Mouse (Mus musculus) kidney, postnatal 0 days (tissue): ENCODE measurements around the gene Klhl8. TPM values are rescaled to one million over a fixed set of nuclear protein-coding genes. Genes with fewer than 3 reads are reported as not detected.

ENCODE experiments used
- ATAC-seq: fragments of 200-750 bp; cut with Nextera tagmentation; replicated peaks from 2 replicates; pipeline ENCODE4 v1.8.0; 2017; ENCODE audit warnings: low read depth, moderate number of reproducible peaks, moderate TSS enrichment, moderate library complexity; ENCODE audit not compliant: low FRiP score
- DNase-seq: peaks from one replicate; pipeline ENCODE4 v3.0.0-alpha.2; 2016; ENCODE audit warnings: low spot score
- H3K27ac ChIP-seq: fragments of 300-500 bp; sonication (generic); 2 replicates; pipeline ENCODE4 v1.5.1; 2014; ENCODE audit warnings: mild to moderate bottlenecking
- H3K27me3 ChIP-seq: fragments of 300-500 bp; sonication (generic); 2 replicates; pipeline ENCODE4 v1.6.1; 2014; ENCODE audit warnings: low read length, mixed read lengths; ENCODE audit not compliant: insufficient read depth
- H3K36me3 ChIP-seq: fragments of 300-500 bp; sonication (generic); 2 replicates; pipeline ENCODE4 v1.6.1; 2014; ENCODE audit warnings: low read length, mixed read lengths; ENCODE audit not compliant: insufficient read depth
- H3K4me1 ChIP-seq: fragments of 300-500 bp; sonication (generic); replicated peaks from 2 replicates; pipeline ENCODE4 v1.6.1; 2014; ENCODE audit warnings: antibody characterized with exemption, low read length, mixed read lengths; ENCODE audit not compliant: insufficient read depth
- H3K4me2 ChIP-seq: fragments of 300-500 bp; sonication (generic); 2 replicates; pipeline ENCODE4 v1.6.1; 2014; ENCODE audit warnings: mild to moderate bottlenecking, low read length, moderate library complexity, mixed read lengths
- H3K4me3 ChIP-seq: fragments of 300-500 bp; sonication (generic); replicated peaks from 2 replicates; pipeline ENCODE4 v1.5.1; 2014; ENCODE audit warnings: low read depth, low read length
- H3K9ac ChIP-seq: fragments of 300-500 bp; sonication (generic); 2 replicates; pipeline ENCODE4 v1.6.1; 2014; ENCODE audit warnings: low read depth, low read length
- H3K9me3 ChIP-seq: fragments of 300-500 bp; sonication (generic); replicated peaks from 2 replicates; pipeline ENCODE4 v1.6.1; 2016; ENCODE audit warnings: low read length, inconsistent platforms, mixed read lengths
- CTCF ChIP-seq: IDR thresholded peaks from 2 replicates; pipeline ENCODE4 v1.5.1; 2016; ENCODE audit warnings: antibody characterized with exemption, low read depth, mild to moderate bottlenecking, moderate library complexity
- WGBS: fragments of 180-500 bp; shearing (Covaris S2); extraction: QIAGEN DNeasy Blood & Tissue Kit; methylation state at CpG from one replicate; pipeline ENCODE4 v1.1.7; 2014; 5-methylcytosine and 5-hydroxymethylcytosine counted together
- polyA plus RNA-seq: library from polyadenylated mRNA; unstranded; fragments of >200 nt; fragmentation: Nextera tagmentation; extraction: Ambion mirVana; gene quantifications from 2 replicates; pipeline ENCODE4 v1.2.1, GENCODE M21; 2015

The Klhl8 gene
- polyA plus RNA-seq, 1 experiment from 2014 or later, result 11.4 TPM

DNA sequence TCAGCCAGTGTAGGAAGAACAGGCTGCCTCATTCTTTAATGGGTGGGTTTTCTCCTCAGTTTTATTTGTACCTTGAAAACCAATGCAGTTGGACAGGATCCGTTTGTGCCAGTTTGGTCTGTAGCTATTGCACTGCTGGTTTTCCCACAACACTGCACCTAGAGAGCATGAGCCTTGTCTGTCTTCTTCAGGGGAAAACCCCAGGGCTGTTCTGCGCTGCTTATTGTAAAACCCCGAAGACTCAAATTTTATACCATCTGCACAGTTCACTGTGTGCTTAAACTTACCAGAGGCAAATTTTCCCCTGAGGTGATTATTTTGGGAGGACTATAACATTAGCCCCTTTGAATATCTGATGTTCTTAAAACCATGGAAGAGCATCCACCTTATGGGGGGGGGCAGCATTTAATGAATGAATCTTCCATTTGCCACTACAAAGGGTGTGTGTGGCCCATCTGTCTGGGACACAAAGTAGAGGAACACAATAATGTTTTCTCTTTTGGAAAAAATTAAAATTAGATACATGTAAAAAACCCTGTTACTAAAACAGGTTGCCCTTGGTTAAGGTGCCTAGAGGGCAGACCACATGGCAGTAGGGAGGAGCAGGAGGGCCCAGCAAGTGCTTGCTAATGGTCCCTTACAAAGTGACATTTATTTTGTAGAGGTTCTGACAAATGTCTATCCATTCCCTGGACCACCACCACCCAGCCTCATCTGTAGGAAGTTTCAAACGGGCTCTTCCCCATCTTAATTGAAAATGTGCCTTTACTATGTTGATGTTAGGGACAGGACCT, 58.1 kb downstream of the Klhl8 start:
- no peak overlapping the region for H3K4me3 ChIP-seq
- H3K4me2 ChIP-seq, result no peak overlapping the region
- H3K4me1 ChIP-seq, result no peaks in the 10 kb centered on the region
- H3K27me3 ChIP-seq, result no peaks in the 10 kb centered on the region
- H3K9ac ChIP-seq, result no peak overlapping the region
- no peaks in the 10 kb centered on the region for H3K9me3 ChIP-seq
- 74% methylated on average over 4 of the region's 4 CpGs for WGBS
- DNase-seq (no peak), ATAC-seq (no peak)
- H3K27ac ChIP-seq, result no peak overlapping the region
- peaks cover 24% of the 10 kb centered on the region for H3K36me3 ChIP-seq
- TF ChIP-seq CTCF, result no peak

DNA sequence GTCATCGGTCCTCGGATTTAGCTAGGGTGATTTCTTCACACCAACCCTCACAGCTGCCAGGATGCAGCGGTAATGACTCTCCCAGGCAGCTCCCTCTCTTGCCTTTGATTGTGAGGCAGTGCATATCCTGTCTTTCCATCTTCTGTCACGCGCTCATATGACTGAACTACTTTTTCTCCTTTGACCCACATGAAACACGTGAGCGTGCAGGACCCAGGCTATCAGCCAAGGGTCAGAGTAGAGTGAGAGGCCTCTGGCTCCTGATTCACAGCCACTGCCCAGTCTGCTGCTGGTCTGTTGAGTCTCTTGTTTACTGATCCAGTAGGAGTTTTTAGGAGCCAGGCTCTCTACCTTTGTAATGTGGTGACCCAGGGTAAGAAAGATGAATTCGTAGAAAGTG, 62.5 kb downstream of the Klhl8 start:
- H3K36me3 ChIP-seq, result peaks cover 43% of the 10 kb centered on the region
- ATAC-seq (peak; percentile 61), DNase-seq (peak; percentile 25)
- no peaks in the 10 kb centered on the region for H3K27me3 ChIP-seq
- H3K4me1 ChIP-seq, result no peaks in the 10 kb centered on the region
- H3K9me3 ChIP-seq, result no peaks in the 10 kb centered on the region
- no peak overlapping the region for H3K4me3 ChIP-seq
- H3K9ac ChIP-seq, result no peak overlapping the region
- H3K27ac ChIP-seq, result no peak overlapping the region
- H3K4me2 ChIP-seq, result no peak overlapping the region
- WGBS, result 49% methylated on average over 8 of the region's 8 CpGs
- TF ChIP-seq CTCF, result no peak

DNA sequence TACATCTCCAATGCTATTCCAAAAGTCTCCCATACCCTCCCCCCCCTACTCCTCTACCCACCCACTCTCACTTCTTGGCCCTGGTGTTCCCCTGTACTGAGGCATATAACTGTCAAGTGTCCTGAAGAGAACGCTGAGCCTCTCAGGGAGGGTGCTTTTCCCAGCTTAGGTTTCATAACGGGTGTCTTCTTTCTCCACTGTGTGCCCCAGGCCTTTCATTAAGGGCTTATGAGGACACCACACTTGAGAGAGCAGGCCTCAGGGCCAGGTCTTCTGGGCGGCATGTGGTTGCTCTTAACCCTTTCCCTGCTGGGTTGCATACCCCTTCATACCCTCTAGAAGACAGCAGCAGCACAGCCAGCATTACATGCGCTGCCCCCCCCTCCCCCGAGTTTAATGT, 64.5 kb downstream of the Klhl8 start:
- H3K27me3 ChIP-seq, result no peaks in the 10 kb centered on the region
- 30% methylated on average over 5 of the region's 5 CpGs for WGBS
- peak; percentile 68 for DNase-seq

DNA sequence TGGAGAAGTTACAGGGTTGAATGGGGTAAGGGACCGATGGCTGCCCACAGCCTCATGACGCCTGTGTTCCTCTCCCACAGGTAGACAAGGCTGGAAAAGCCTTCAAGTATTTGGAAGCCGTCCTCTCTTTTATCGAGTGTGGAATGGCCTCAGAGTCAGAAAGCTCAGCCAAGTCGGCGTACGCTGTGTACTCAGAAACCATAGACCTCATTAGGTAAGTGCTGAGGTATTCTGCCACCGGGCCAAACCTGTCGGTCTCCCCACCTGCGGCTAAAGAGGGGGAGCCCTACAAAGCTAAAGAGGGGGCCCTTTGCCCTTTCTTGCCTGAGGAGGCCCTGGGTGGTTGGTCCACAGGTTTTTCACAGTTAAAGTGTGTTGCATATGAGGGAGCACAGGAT, 64.9 kb downstream of the Klhl8 start:
- Histone ChIP-seq H3K4me1 (no peaks in the 10 kb centered on the region), H3K9me3 (no peaks in the 10 kb centered on the region), H3K27ac (no peak overlapping the region), H3K9ac (no peak overlapping the region), H3K27me3 (no peaks in the 10 kb centered on the region), H3K36me3 (peaks cover 53% of the 10 kb centered on the region), H3K4me3 (no peak overlapping the region), H3K4me2 (no peak overlapping the region)
- ATAC-seq (no peak), DNase-seq (no peak)
- TF ChIP-seq CTCF, result no peak
- WGBS, result 57% methylated on average over 10 of the region's 10 CpGs

More for the DNA sequence above, 64.5 kb downstream of the Klhl8 start:
- Histone ChIP-seq H3K27ac (no peak overlapping the region), H3K4me1 (no peaks in the 10 kb centered on the region), H3K4me2 (no peak overlapping the region), H3K9me3 (no peaks in the 10 kb centered on the region), H3K36me3 (peaks cover 52% of the 10 kb centered on the region), H3K9ac (no peak overlapping the region), H3K4me3 (no peak overlapping the region)
- TF ChIP-seq CTCF, result no peak
- no peak; the same call in 1 of the 2 replicates for ATAC-seq

DNA sequence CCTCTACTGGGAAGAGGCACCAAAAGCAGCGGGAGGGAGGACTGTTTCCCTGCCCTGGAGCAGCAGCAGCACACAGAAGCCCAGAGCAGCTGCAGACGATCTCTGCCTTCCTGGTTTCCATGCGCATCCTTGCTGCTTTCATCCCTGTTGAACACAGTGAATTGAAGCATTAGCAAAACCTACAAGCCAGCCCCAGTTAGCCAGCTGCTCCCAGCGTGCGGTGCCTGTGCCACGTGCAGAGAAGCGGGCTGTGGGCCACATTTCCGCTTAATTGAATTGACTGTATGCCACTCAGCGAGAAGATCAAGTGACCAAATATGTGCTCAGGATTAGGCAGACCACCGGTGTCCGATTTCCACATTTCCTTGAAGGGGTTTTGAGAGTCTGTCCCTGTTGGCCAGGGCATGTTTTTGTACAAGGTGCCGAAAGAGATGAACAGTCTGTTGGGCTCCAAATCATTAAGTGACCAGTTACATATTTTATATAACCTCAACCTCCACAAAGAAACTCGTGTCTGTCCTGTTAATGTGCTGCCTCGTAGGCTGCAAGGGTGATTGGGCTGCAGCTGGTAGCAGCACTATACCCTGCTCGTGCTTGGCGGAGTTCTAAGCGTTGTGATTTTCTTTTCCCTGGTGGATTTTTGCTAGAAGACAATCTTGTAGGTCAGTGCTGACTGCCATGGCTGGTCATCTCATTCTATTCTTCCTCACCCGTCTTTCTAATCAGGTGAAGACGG, 65.5 kb downstream of the Klhl8 start:
- Histone ChIP-seq H3K9ac (no peak overlapping the region), H3K9me3 (no peaks in the 10 kb centered on the region), H3K27me3 (no peaks in the 10 kb centered on the region), H3K4me3 (no peak overlapping the region), H3K36me3 (peaks cover 49% of the 10 kb centered on the region), H3K4me1 (no peaks in the 10 kb centered on the region), H3K4me2 (no peak overlapping the region), H3K27ac (no peak overlapping the region)
- WGBS, result 49% methylated on average over 19 of the region's 19 CpGs
- no peak for TF ChIP-seq CTCF
- peak; percentile 32 for DNase-seq
- no peak for ATAC-seq

DNA sequence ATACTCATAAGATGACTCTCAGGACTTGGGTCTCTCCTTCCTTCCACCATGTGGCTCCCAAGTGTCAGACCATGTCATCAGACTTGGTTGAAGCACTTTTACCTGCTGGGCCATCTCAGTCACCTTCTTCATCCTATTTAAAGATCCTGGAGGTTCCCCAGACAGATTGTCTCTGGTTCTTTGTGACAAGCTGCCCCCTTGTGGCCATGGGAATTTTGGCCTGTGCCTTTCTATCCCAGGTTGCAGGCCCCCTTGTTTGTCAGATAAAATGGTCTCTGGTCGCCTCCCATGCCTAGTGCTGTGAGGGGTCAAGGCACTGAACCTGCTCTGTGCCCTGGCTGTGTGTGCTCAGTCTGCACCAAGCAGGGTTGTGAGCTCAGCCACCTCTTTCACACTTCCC, 67.1 kb downstream of the Klhl8 start:
- DNase-seq (peak; percentile 61), ATAC-seq (no peak)
- Histone ChIP-seq H3K27ac (no peak overlapping the region), H3K9me3 (no peaks in the 10 kb centered on the region), H3K4me3 (no peak overlapping the region), H3K36me3 (peaks cover 40% of the 10 kb centered on the region), H3K4me1 (peaks cover 7% of the 10 kb centered on the region), H3K4me2 (no peak overlapping the region), H3K27me3 (no peaks in the 10 kb centered on the region), H3K9ac (no peak overlapping the region)
- WGBS, result 36% methylated on average over 1 of the region's 1 CpGs
- peak; percentile 76 for TF ChIP-seq CTCF
